Mouse (Mus musculus): ENCODE measurements around the gene Fam19a5.

DNA sequence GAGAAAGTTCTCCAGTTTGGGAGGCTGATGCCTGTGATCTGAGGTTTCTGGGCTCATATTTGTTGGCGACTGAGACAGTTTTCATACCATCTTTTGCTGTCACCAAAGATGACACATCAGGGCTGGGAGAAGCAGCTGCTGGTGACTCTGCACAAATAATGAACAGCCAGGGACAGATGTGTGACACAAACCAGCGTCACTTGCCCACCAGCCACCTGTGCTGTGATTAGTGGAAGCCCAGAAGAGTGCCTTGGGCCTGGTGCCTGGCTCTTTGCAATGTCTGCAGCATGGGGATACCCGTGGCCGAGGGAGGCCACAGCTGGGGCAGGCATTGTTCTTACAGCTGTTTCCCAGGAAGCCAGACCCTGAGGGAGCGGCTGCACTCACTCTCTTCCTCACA is 173.0 kb downstream of the Fam19a5 start:
- TF ChIP-seq CTCF (IDR thresholded peaks at IDR 0.05) (no peak), EP300 (IDR thresholded peaks at IDR 0.05) (no peak)

All from lung, postnatal 0 days (tissue).